Mouse (Mus musculus): ENCODE results near the gene Abhd10.

The Abhd10 gene

GRCm38 (mm10) chr16:45729163-45729562 is 13.6 kb downstream of the Abhd10 start:
- no peak for DNase-seq (ENCODE audit: extremely low read depth, insufficient read length, low spot score)

GRCm38 (mm10) chr16:45724742-45725102 is 18.0 kb downstream of the Abhd10 start:
- no peak for DNase-seq (ENCODE audit: extremely low read depth, insufficient read length, low spot score)

GRCm38 (mm10) chr16:45724061-45724741 is 18.6 kb downstream of the Abhd10 start, which contains the start of gene Tagln3:
Tagln3 (minus strand) TSS chr16:45724608.
- DNase-seq (ENCODE audit: extremely low read depth, insufficient read length, low spot score), result no peak

DNA sequence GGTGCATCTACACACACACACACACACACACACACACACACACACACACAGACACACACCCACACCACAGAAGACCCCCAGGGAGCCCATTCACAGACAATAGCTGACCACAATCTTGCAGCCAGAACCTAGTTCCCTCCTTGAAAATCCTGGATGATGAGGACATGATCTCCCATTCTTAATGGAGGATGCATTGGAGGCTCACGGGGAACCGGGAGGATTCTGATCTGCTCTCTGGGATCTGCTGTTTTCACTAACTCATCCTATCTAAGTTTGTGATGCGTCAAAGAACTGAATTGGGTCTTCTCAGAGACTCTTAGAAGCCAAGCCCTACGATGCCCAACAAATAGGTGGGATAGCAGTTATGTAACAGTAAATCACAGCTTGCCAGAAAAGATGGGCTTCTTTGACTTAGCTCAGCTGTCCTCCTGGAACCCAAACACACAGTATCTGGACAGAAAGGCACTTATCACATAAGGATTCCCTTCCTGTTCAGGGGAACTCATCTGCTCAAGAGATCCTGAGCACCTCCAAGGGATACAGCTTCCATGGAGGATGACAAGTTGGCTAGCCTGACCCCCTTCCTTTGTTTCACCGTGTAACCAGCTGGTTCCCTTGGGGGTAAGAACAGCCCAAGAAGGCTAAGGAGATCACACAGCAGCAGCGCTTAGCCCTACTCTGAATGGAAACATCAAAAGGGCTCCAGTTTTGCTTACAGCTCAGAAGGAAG is 19.4 kb downstream of the Abhd10 start:
- no peak for DNase-seq (ENCODE audit: extremely low read depth, insufficient read length, low spot score)

DNA sequence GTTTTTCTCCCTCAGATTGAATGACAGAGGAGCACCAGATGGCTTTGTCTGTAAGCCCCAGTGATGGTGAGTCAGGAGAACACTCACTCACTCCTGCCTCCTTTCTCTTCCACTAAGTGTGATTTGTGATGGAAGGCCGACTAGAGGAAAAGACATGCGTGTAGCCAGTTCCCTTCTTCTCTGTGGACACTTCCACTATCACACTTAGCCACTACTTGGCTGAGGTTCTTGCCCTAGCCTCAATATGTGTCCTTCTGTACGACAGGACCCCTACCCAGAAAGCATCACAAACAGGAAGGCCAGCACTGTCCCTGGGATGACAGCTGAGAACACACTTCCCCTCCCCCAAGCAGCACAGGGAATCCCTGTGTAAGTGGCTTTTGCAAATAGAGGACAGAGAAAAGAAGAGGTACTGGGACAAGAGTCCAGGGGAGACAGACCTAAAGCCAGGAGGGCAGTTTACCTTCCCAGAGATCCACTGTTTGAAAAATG is 20.2 kb downstream of the Abhd10 start:
- DNase-seq (ENCODE audit: extremely low read depth, insufficient read length, low spot score), result no peak

- no peak for DNase-seq (ENCODE audit: extremely low read depth, insufficient read length, low spot score)
Observed at GRCm38 (mm10) chr16:45720022-45720630, 22.6 kb downstream of the Abhd10 start.

DNA sequence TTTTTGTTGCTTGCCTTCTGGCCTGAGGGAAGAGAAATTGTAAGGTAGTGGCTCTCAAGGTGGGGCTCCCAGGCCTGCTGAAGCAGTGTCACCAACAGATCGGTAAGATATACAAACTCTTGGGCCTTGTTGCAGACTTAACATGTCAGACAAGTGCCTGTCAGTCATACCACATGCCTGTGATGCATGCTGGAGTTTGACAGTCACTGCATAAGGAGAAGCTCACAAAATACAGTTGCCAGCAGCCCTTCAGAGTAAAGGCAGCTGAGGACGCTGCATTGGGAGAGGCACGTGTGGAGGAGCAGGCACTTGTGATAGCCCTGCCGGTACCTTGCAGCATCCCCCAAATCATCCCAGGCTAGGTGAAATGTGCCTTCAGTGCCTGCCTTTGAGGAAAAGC is 24.5 kb downstream of the Abhd10 start:
- DNase-seq (ENCODE audit: extremely low read depth, insufficient read length, low spot score), result no peak

DNA sequence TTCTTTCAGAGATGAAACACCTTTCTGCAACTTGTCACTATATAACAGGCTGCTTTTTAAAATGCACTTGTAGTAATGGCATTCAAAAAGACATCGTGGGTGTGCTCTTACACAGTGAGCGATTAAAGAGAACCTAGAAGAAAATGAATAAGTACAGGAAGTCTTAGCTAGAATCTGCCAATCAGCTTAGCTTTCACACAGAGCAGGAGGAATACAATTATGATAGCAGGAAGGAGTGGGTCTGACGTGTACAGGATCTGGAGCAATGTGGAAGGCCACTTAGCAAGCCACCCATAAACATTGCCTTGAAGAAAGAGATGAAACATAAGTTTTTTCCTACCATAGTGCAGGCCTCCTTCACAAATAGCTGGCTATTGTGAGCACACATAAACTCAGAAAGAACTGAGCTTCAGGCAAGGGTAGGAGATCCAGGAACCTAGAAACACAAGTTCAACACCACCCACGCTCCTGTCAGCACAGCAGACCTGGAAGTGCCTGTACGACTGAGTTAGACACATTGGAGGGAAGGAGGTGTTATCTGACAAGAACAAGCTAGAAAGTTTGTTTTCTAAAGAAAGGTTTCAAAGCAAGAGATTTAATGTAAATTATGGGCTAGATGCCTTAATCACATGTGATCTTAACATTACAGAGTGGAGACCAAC is 28.1 kb downstream of the Abhd10 start:
- DNase-seq (ENCODE audit: extremely low read depth, insufficient read length, low spot score), result no peak

- no peak for DNase-seq (ENCODE audit: extremely low read depth, insufficient read length, low spot score)
Observed at GRCm38 (mm10) chr16:45713878-45714277, 28.9 kb downstream of the Abhd10 start.

DNA sequence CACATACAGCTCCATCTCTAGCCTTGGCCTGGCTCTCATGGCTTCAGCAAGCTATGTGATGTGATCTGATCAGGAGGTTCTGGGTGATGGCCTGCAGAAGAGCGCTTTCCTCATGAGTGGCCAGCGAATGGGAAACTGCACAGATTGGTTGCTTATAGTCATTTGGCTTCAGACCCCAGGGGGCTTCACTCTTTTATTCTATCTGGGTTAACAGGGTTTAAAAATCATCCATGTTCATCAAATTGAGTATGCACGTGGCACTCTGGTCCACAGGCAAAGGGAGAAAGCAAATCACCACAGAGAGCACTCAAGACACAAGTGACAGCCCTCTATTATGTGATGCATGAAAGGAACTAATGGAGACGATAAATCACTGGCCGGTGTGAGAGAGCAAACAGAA is 29.5 kb downstream of the Abhd10 start:
- no peak for DNase-seq (ENCODE audit: extremely low read depth, insufficient read length, low spot score)

DNA sequence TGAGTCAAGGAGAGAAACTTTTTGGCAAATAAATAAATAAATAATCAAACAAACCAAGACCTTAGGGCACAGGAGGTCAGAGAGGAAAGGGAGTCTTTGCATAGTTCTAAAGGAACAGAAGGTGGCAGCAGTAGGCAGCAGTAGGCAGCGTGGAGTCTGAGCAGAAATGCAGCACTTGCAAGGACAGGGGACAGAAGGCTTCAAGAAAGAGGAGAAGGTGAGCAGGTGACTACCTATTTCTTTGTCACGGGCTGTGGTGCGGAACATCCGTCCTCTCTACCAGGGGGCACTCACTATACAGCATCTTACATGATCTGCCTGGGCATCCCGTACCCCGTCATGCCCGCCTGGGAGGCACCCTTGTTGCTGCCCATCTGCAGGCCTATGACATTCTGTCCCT is 31.5 kb downstream of the Abhd10 start:
- DNase-seq (ENCODE audit: extremely low read depth, insufficient read length, low spot score), result peak; percentile 7

GRCm38 (mm10) chr16:45699301-45699700 is 43.5 kb downstream of the Abhd10 start:
- no peak for DNase-seq (ENCODE audit: extremely low read depth, insufficient read length, low spot score)

- no peak for DNase-seq (ENCODE audit: extremely low read depth, insufficient read length, low spot score)
Observed at GRCm38 (mm10) chr16:45697996-45698395, 44.8 kb downstream of the Abhd10 start.

DNA sequence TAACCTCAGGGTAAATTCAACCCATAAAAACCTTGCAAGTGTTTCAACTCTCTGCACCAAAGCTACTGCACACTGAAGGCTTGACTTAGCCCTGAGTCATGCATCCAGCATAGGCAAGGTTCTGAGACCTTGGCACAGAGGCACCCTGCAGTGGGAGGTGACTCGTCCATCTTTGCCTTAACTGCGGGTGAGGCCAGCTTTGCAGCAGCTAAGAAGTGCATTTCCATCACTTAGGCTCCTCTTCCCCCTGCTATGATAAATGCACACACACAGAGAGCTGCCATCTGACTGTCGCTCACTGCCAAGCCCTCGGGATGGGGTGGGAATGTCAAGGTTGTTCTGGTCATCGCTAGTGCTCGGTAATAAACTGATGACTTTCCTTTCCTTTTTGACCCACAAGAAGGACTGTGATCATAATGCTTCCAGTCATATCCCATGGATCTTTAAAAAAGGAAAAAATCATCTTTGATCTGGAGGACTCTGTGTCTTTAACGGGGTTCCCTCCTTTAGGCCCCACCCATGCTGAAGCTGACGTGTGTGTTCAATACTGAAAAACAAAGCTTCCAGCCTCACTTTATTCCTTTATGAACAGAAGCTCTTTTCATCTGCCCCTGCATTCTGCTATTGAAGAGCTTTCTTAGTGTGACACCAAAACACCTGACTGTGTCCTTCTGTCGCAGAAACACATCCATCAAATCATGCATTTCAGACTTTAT is 47.2 kb downstream of the Abhd10 start:
- DNase-seq (ENCODE audit: extremely low read depth, insufficient read length, low spot score), result no peak

DNA sequence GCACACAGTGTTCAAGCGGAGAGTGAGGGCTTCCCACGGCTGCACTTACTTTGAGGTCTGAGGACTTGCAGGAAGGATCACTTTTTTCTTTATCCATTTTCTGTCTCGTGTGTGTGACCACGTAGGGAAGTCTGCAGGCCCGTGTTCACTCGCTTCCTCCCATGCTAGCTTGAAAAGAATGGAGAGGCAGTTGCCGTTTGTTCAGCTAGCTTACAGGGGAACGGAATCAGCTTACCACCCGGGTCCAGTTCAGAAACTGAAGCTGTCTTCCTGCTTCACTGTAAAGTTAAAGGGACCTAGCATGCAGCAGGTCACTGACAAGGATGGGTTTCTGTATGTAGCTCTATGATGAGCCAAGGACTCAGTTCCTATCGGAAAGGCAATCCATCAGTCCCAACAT is 49.2 kb downstream of the Abhd10 start, which contains the start of gene Tmprss7:
Gene Tmprss7 (minus strand): TSS at position 101 of the 400 bp plus-strand sequence.
- no peak for DNase-seq (ENCODE audit: extremely low read depth, insufficient read length, low spot score)

- DNase-seq (ENCODE audit: extremely low read depth, insufficient read length, low spot score), result no peak
Observed at GRCm38 (mm10) chr16:45692851-45693250, 49.9 kb downstream of the Abhd10 start.

DNA sequence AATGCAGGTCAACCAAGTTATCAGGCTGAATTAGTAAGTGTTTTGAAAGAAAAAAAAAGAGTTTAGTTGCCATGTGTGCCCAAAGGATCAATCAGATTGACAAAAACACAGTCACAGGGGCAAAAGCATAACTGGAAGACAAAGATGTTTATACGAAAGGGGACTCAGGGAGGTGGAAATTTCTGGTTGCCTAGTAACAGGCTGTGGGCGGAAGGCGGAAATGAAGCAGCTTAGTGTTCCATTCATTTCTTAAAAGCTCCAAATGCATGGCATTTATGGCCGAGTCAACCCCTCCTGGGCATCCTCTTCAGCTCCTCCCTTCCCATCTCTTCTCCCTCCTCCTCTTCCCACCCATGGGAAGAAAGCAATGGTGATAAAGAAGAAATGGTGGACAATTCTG is 52.6 kb downstream of the Abhd10 start:
- no peak for DNase-seq (ENCODE audit: extremely low read depth, insufficient read length, low spot score)

DNA sequence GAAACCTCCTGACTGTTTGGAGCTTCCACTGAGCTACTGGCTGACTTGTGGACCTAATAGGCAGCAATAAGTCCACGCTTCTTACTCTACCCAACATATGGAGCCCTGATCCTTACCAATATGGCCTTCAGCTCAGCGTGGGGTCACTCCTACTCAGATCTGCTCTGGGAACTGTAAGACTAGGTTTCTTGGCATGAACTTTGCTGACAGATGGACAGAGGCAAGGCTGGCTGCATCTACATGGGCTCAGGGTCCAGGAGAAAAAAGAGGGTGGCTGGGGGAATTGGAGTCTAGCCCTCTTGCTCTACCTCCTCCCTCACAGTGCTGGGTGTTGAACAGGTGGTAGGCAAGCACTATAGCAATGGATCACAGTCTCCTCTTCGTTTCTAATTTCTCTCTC is 55.9 kb downstream of the Abhd10 start:
- no peak for DNase-seq (ENCODE audit: extremely low read depth, insufficient read length, low spot score)

GRCm38 (mm10) chr16:45685295-45685694 is 57.5 kb downstream of the Abhd10 start:
- no peak for DNase-seq (ENCODE audit: extremely low read depth, insufficient read length, low spot score)

DNA sequence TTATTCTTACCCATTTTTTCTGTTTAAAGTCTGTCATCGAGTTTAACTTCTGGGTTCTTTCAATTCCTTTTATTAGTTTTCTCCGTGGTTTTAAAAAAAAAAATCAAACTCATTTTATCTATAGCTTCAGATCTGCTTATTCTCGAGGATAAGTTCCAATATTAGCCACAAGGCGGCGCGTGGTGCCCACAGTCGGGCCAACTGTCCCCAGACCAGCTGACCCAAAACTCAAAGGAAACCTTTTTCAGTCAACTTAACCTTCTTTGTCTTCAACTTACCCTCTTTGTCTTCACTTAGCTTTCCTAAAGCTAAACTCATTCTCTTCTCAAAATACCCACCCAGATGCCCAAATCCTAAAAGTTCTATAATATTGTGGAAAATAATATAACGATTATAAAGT is 57.9 kb downstream of the Abhd10 start:
- DNase-seq (ENCODE audit: extremely low read depth, insufficient read length, low spot score), result peak; percentile 15
